Mouse (Mus musculus) left cerebral cortex, postnatal 25 days (tissue): Measurements from ENCODE around the gene Gnas. TPM values are rescaled to one million over a fixed set of nuclear protein-coding genes. Genes with fewer than 3 reads are reported as not detected.

Source experiments
- DNase-seq, 2 experiments: peaks; one replicate each; pipeline ENCODE4 v3.0.0; 2022; ENCODE audit warnings: low spot score in 2 of 2, mixed read lengths in 1 of 2
- intact Hi-C: fragments of 180-260 bp; cut with DNase I; formaldehyde crosslinking; loops from one replicate; pipeline ENCODE4 v1.15.1; 2025
- total RNA-seq, 2 experiments: library from RNA; stranded (reverse); gene quantifications; 2 replicates each; pipeline ENCODE4 v1.2.3; 2021

Gene Gnas
- total RNA-seq, 2 experiments from 2014 or later, result 1,712 to 1,744 TPM

DNA sequence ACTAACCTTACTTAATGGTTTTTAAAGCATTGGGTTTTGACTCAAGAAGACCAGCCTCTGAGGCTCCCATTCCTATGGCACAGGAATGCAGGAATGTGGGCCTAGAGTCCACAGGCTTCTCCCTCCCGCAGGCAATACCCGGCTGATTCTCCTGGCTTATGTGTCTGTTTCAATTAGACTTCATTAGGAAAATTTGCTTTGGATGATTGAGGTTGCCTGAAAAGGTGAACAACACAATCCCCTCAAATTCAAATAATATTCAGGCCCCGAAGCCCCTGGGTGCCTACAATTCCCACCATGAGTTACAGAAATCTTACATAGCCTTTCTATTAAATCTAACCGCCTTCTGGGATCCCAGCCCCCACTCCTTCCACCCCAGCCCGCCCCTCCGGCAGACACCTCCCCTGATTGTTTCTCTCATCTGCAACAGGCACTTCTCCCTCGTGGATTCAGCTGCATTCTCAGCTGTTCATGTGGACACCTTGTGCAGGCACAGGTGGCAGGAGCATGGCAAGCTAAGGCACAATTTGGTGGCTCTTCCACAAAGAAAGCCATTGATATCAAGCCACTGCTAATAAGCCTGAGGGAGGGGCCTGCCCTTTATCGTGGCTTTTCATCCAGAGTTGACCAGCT, 7.0 kb downstream of the Gnas start:
- intact Hi-C loops, result no loop called here
- DNase-seq, result no peak

DNA sequence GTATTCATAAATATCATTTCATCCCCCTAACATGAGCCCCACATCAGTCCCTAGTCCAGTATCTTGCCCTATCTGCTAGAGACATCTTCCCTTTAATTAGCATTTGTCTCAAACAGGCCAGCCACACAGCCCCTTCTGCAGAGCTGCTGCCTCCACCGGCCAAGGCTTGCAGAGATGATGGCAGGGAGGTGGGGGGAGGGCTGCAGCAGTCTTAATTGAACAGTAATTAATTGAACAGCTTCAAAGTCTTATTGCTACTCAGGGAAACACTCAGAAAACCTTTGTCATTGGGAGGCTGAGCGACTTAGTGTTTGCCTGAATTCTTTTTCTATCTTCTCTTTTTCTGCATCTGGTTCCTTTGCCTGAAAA, 7.5 kb downstream of the Gnas start:
- DNase-seq, result no peak
- intact Hi-C loops, result no loop called here

DNA sequence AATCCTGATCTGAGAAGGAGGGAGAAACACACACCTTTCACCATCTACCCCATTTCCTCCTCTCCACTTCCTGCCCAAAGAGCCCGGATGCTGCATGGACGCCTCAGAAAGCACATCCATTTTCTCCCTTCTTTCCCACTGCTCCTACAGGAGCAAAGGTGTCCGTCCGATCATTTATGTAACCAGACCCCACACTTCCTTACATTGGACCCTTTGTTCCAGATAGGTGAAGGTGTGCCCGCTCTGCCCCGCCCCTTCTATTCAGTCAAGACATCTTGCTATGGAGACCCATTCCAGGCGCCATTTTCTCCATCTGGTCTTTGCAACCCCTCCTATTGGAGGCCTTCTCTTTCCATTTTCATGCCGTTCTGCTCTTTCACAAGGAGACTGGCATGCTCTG, 10.3 kb downstream of the Gnas start:
- intact Hi-C loops, result no loop called here
- no peak for DNase-seq

DNA sequence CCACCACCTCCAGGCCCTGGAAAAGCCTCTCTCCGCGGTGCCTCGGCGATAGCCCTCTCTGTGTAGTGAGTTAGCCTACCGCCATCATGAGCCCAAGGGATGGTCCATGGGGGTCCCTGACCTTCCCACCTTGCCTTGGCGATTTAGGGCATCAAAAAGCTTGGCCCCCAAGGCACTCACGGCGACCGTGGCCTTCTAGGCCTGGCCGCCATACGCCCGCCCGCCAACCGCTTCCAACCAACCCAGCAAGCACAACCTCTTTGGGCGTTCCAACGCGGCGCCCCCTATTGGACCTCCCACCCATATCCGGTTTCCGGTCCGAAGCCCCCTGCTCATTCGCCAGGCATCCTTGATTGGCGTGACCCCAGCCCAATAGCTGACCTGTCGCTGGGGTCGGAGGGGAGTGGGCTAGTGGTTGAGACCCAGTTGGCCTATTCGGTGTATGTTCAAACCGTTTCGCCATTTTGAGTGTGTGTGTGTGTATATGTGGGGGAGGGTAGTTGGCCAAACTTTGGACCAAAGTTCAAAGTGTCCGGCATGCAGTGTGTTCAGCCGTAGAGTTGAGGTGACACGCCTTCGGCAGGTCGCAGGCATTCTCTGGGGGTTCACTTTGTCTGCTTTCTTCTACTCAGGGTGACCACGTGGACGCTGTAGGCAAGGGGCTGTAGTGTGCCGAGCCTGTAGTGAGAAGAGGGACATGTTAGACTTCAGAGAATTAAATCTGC, 11.2 kb downstream of the Gnas start:
- intact Hi-C loops, result loop anchor here (5.0 kb wide), 1 partner anchor 218 kb away; the partner anchor contains the start of gene Stx16

DNA sequence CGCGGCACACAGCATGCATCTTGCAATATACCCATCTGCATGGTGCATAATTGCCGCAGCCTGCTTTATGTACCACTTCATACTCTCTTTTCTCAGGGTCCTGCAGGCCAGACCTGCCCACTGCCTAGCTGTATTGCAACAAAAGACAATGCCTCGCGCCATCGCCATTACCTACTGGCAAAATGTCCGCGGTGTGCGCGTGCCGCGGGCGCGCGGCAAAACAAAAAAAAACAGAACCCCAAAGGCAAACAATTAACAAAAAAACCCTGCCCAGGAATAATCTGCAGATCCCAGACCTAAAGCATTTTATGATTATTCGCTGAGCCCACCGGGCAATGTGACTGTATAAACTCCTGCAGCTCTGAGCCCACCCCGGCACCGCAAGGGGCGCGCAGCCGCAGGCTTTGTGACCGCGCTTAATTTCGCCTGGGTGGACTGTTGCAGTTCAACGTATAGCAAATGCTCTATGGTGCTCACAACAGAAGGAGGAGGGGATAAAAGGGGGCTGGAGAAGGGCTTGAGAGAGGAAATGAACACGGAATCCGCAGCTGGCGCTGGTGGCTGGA, 11.9 kb downstream of the Gnas start:
- no peak for DNase-seq
- intact Hi-C loops, result loop anchor here (2.0 to 5.0 kb wide), 2 partner anchors 219 to 709 kb away; partner anchors contain the start of gene Stx16

More for the DNA sequence above, 11.2 kb downstream of the Gnas start:
- DNase-seq, result peak; percentile 54 to 57

DNA sequence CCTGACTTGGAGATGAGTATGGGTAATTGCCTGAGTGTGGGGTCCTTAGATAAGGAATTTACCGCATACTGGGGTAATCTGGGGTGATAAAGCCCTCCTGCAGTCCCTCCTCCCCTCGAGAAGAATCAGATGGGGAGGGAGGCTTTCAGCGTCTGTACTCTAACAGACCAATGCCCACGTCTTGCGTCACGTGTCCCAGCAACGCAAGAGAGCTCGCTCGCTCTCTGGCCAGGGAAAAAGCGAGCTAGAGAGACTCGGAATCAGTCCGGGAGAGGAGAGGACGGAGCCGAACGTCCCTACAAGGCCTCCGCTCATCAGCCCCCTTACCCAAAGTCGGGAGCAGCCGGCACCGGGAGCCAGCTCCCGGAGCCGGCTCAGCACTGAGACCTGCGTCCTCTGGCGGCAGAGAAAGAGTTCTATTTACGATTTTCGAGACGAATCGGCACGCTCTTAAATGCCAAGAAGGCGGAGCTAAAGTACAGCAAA, 13.0 kb downstream of the Gnas start:
- intact Hi-C loops, result loop anchor here (2.0 to 5.0 kb wide), 2 partner anchors 220 to 710 kb away; partner anchors contain the start of gene Stx16
- no peak for DNase-seq

DNA sequence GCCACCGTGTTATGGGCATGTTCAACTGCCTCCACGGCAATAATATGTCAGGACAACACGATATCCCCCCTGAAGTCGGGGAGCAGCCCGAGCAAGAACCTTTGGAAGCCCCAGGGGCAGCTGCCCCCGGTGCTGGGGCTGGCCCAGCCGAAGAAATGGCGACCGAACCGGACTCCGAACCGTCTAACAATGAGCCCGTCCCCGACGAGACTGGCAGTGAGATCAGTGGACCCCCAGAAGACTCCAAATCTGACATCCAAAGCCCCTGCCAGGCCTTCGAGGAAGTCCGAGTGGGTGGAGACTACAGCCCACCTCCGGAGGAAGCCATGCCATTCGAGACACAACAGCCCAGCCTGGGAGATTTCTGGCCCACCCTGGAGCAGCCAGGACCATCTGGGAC, 13.7 kb downstream of the Gnas start:
- intact Hi-C loops, result loop anchor here (2.0 to 5.0 kb wide), 2 partner anchors 221 to 711 kb away; partner anchors contain the start of gene Stx16
- no peak for DNase-seq

- DNase-seq, result no peak
- intact Hi-C loops, result loop anchor here (5.0 kb wide), 1 partner anchor 221 kb away; the partner anchor contains the start of gene Stx16
These were observed 14.4 kb downstream of the Gnas start for GRCm38 (mm10) chr2:174298471-174298870.

GRCm38 (mm10) chr2:174299091-174299770, 15.1 kb downstream of the Gnas start:
- intact Hi-C loops, result loop anchor here (5.0 kb wide), 1 partner anchor 222 kb away; the partner anchor contains the start of gene Stx16
- no peak for DNase-seq

GRCm38 (mm10) chr2:174299771-174300160, 15.6 kb downstream of the Gnas start:
- DNase-seq, result no peak
- intact Hi-C loops, result loop anchor here (5.0 kb wide), 1 partner anchor 222 kb away; the partner anchor contains the start of gene Stx16

DNA sequence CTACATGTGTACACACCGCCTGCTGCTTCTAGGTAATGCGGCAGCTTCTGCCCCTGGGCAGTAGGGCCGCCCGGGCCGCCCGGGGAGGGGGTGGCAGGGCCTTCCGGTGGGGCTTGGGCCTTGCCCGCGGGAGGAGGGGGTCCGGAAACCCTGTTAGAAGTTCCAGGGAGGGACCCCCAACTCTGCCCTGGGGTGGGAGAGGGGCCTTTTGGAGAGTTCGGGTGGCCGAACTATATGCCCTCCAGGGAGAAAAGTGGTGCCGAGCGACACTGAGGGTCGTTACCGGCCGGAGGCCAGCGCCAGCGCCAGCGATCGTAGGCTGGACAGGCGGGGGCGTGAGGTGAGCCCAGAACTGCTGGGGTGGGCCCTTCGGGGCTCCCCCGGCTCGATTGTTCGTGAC, 16.1 kb downstream of the Gnas start:
- intact Hi-C loops, result no loop called here
- DNase-seq, result no peak

- intact Hi-C loops, result no loop called here
- no peak for DNase-seq
These were observed 16.5 kb downstream of the Gnas start for GRCm38 (mm10) chr2:174300666-174301065.

DNA sequence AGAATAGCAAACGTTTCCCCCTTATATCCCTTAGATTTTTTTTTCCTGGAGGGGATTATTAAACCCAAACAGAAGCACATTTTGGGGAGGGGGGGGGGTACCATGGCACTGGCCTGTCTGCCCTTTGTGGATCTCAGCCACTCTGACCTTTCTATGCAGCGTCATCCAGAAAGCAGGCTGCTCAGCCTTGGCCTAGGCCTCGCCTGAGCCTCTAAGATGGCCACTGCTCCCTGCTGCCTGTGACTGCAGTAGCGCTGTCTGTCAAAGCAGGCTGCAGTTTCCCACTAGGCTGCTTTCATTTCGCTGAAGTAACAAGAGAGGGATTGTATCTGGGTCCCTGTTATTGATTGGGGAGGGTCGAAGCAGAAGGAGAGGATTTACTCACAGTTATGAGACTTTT, 18.4 kb downstream of the Gnas start:
- intact Hi-C loops, result no loop called here
- no peak for DNase-seq

- intact Hi-C loops, result no loop called here
- DNase-seq, result no peak
These were observed 21.5 kb downstream of the Gnas start for GRCm38 (mm10) chr2:174305646-174306045.

- DNase-seq, result no peak
- intact Hi-C loops, result no loop called here
These were observed 23.8 kb downstream of the Gnas start for GRCm38 (mm10) chr2:174307903-174308302.

GRCm38 (mm10) chr2:174310913-174311514, 26.9 kb downstream of the Gnas start:
- intact Hi-C loops, result no loop called here
- peak; percentile 58 to 64 for DNase-seq

GRCm38 (mm10) chr2:174311613-174312012, 27.5 kb downstream of the Gnas start:
- intact Hi-C loops, result loop anchor here (1.0 kb wide), 4 partner anchors 363 to 589 kb away; no protein-coding TSS in a partner anchor

GRCm38 (mm10) chr2:174312118-174312647, 28.1 kb downstream of the Gnas start:
- peak; percentile 80 to 88 for DNase-seq
- intact Hi-C loops, result loop anchor here (1.0 kb wide), 4 partner anchors 362 to 588 kb away; no protein-coding TSS in a partner anchor

More at GRCm38 (mm10) chr2:174311613-174312012, 27.5 kb downstream of the Gnas start:
- DNase-seq, result no peak

DNA sequence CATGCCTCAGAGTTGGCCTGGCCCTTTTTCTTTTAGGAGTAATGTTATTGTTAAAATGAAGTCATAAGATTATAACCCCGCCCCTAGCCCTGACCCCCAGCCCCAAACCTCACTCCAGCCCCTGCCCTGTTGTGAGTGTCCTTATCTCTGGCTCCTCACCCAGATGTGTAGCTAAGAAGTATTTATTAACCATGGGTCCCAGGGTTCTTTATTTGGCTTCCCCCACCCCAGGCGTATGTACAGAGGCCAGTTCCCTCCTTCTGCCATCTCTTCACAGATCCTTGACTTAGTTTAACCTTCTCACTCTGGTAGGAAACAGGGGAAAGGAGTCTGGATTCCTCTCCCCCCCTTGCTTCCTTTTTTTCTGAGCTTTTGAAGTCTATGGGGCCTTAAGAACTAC, 28.5 kb downstream of the Gnas start:
- intact Hi-C loops, result loop anchor here (1.0 kb wide), 4 partner anchors 362 to 588 kb away; no protein-coding TSS in a partner anchor
- no peak for DNase-seq
